Mouse (Mus musculus): ENCODE data around the gene Srsf9. TPM values are rescaled to one million over a fixed set of nuclear protein-coding genes. Genes with fewer than 3 reads are reported as not detected.
A peak's percentile ranks its signal among the peaks of the same experiment; 100 is the strongest.

The Srsf9 gene
- polyA plus RNA-seq, 1 experiment from 2014 or later: 421 TPM

- Histone ChIP-seq H3K27ac (replicated peaks) (no peak overlapping the region), H3K36me3 (peaks cover 60% of the 10 kb centered on the region), H3K9me3 (replicated peaks) (no peaks in the 10 kb centered on the region), H3K27me3 (ENCODE audit: low read depth, poor library complexity, severe bottlenecking) (no peaks in the 10 kb centered on the region), H3K4me3 (peak overlapping the region; percentile 90), H3K4me1 (peaks cover 32% of the 10 kb centered on the region)
- DNase-seq (ENCODE audit: low spot score): no peak
- 46% methylated on average over 7 of the region's 7 CpGs for WGBS
Measured at GRCm38 (mm10) chr5:115340007-115340406, 13.0 kb downstream of the Srsf9 start.

GRCm38 (mm10) chr5:115340577-115341313 is 13.8 kb downstream of the Srsf9 start, which contains the start of the genes Gatc and Triap1:
Gatc (minus strand) TSS chr5:115341178.
Triap1 (plus strand) TSS chr5:115341225.
- Histone ChIP-seq H3K27me3 (ENCODE audit: low read depth, poor library complexity, severe bottlenecking) (no peaks in the 10 kb centered on the region), H3K4me3 (peak within 1 kb of the TSS; percentile 90), H3K4me1 (peaks cover 32% of the 10 kb centered on the region), H3K36me3 (peaks cover 60% of the 10 kb centered on the region), H3K9me3 (replicated peaks) (no peaks in the 10 kb centered on the region), H3K27ac (replicated peaks) (peak within 1 kb of the TSS; percentile 95)
- DNase-seq (ENCODE audit: low spot score): peak; percentile 92
- WGBS: under 1% methylated on average over 62 of the region's 62 CpGs

GRCm38 (mm10) chr5:115341314-115342165 is 14.6 kb downstream of the Srsf9 start:
- no peak for DNase-seq (ENCODE audit: low spot score)
- Histone ChIP-seq H3K4me1 (peaks cover 32% of the 10 kb centered on the region), H3K27ac (replicated peaks) (peak overlapping the region; percentile 95), H3K27me3 (ENCODE audit: low read depth, poor library complexity, severe bottlenecking) (no peaks in the 10 kb centered on the region), H3K36me3 (peaks cover 60% of the 10 kb centered on the region), H3K9me3 (replicated peaks) (no peaks in the 10 kb centered on the region), H3K4me3 (peak overlapping the region; percentile 90)
- 14% methylated on average over 36 of the region's 36 CpGs for WGBS

GRCm38 (mm10) chr5:115347564-115347963 is 20.6 kb downstream of the Srsf9 start:
- Histone ChIP-seq H3K27ac (replicated peaks) (0 out of 2 replicates have a peak overlapping the region, but pooled peaks have one; percentile 46), H3K27me3 (ENCODE audit: low read depth, poor library complexity, severe bottlenecking) (no peaks in the 10 kb centered on the region), H3K4me1 (peaks cover 22% of the 10 kb centered on the region), H3K4me3 (peak overlapping the region; percentile 99), H3K9me3 (replicated peaks) (peaks cover 4% of the 10 kb centered on the region), H3K36me3 (peaks cover 49% of the 10 kb centered on the region)
- DNase-seq (ENCODE audit: low spot score): peak; percentile 76
- WGBS: 5% methylated on average over 5 of the region's 5 CpGs

- peak; percentile 99 for DNase-seq (ENCODE audit: low spot score)
- Histone ChIP-seq H3K27ac (replicated peaks) (peak within 1 kb of the TSS; percentile 88), H3K36me3 (peaks cover 38% of the 10 kb centered on the region), H3K9me3 (replicated peaks) (peaks cover 4% of the 10 kb centered on the region), H3K4me3 (peak within 1 kb of the TSS; percentile 99), H3K4me1 (peaks cover 20% of the 10 kb centered on the region), H3K27me3 (ENCODE audit: low read depth, poor library complexity, severe bottlenecking) (no peaks in the 10 kb centered on the region)
- WGBS: under 1% methylated on average over 74 of the region's 74 CpGs
Measured at GRCm38 (mm10) chr5:115348546-115349224, 21.7 kb downstream of the Srsf9 start, which contains the start of gene Cox6a1. Cox6a1 (minus strand) TSS chr5:115348981.

- H3K4me3 ChIP-seq: peak overlapping the region; percentile 99
- peaks cover 25% of the 10 kb centered on the region for H3K4me1 ChIP-seq
- no peak for DNase-seq (ENCODE audit: low spot score)
- H3K36me3 ChIP-seq: peaks cover 33% of the 10 kb centered on the region
- H3K27me3 ChIP-seq (ENCODE audit: low read depth, poor library complexity, severe bottlenecking): no peaks in the 10 kb centered on the region
- peak overlapping the region; percentile 88 for H3K27ac ChIP-seq (replicated peaks)
- peaks cover 4% of the 10 kb centered on the region for H3K9me3 ChIP-seq (replicated peaks)
- under 1% methylated on average over 18 of the region's 18 CpGs for WGBS
Measured at GRCm38 (mm10) chr5:115349225-115349555, 22.2 kb downstream of the Srsf9 start.

- Histone ChIP-seq H3K36me3 (peaks cover 12% of the 10 kb centered on the region), H3K9me3 (replicated peaks) (peaks cover 4% of the 10 kb centered on the region), H3K27ac (replicated peaks) (no peak overlapping the region), H3K4me1 (peaks cover 32% of the 10 kb centered on the region), H3K4me3 (no peak overlapping the region), H3K27me3 (ENCODE audit: low read depth, poor library complexity, severe bottlenecking) (no peaks in the 10 kb centered on the region)
- no peak for DNase-seq (ENCODE audit: low spot score)
- WGBS: 78% methylated on average over 5 of the region's 5 CpGs
Measured at GRCm38 (mm10) chr5:115351348-115351747, 24.4 kb downstream of the Srsf9 start.

GRCm38 (mm10) chr5:115355070-115355469 is 28.1 kb downstream of the Srsf9 start:
- DNase-seq (ENCODE audit: low spot score): no peak
- WGBS: 70% methylated on average over 13 of the region's 13 CpGs
- Histone ChIP-seq H3K4me3 (no peak overlapping the region), H3K27ac (replicated peaks) (peak overlapping the region; percentile 61), H3K4me1 (peaks cover 26% of the 10 kb centered on the region), H3K27me3 (ENCODE audit: low read depth, poor library complexity, severe bottlenecking) (no peaks in the 10 kb centered on the region), H3K9me3 (replicated peaks) (peaks cover 4% of the 10 kb centered on the region), H3K36me3 (no peaks in the 10 kb centered on the region)

- peak overlapping the region; percentile 31 for H3K4me3 ChIP-seq
- no peaks in the 10 kb centered on the region for H3K36me3 ChIP-seq
- DNase-seq (ENCODE audit: low spot score): peak; percentile 90
- H3K27ac ChIP-seq (replicated peaks): peak overlapping the region; percentile 75
- peaks cover 46% of the 10 kb centered on the region for H3K4me1 ChIP-seq
- H3K27me3 ChIP-seq (ENCODE audit: low read depth, poor library complexity, severe bottlenecking): no peaks in the 10 kb centered on the region
- H3K9me3 ChIP-seq (replicated peaks): no peaks in the 10 kb centered on the region
- 6% methylated on average over 12 of the region's 12 CpGs for WGBS
Measured at GRCm38 (mm10) chr5:115358872-115359271, 31.9 kb downstream of the Srsf9 start.

GRCm38 (mm10) chr5:115359438-115359837 is 32.5 kb downstream of the Srsf9 start:
- H3K36me3 ChIP-seq: no peaks in the 10 kb centered on the region
- peaks cover 44% of the 10 kb centered on the region for H3K4me1 ChIP-seq
- 86% methylated on average over 8 of the region's 8 CpGs for WGBS
- H3K4me3 ChIP-seq: peak overlapping the region; percentile 31; the same call in 1 of the 2 replicates
- no peaks in the 10 kb centered on the region for H3K9me3 ChIP-seq (replicated peaks)
- no peaks in the 10 kb centered on the region for H3K27me3 ChIP-seq (ENCODE audit: low read depth, poor library complexity, severe bottlenecking)
- no peak for DNase-seq (ENCODE audit: low spot score)
- H3K27ac ChIP-seq (replicated peaks): peak overlapping the region; percentile 75

- DNase-seq (ENCODE audit: low spot score): no peak
- no peaks in the 10 kb centered on the region for H3K9me3 ChIP-seq (replicated peaks)
- peaks cover 44% of the 10 kb centered on the region for H3K4me1 ChIP-seq
- H3K36me3 ChIP-seq: no peaks in the 10 kb centered on the region
- H3K4me3 ChIP-seq: no peak overlapping the region
- WGBS: 71% methylated on average over 5 of the region's 5 CpGs
- peak overlapping the region; percentile 75 for H3K27ac ChIP-seq (replicated peaks)
- no peaks in the 10 kb centered on the region for H3K27me3 ChIP-seq (ENCODE audit: low read depth, poor library complexity, severe bottlenecking)
Measured at GRCm38 (mm10) chr5:115359851-115360372, 32.9 kb downstream of the Srsf9 start.

GRCm38 (mm10) chr5:115362216-115362615 is 35.2 kb downstream of the Srsf9 start:
- no peak overlapping the region for H3K4me3 ChIP-seq
- no peaks in the 10 kb centered on the region for H3K9me3 ChIP-seq (replicated peaks)
- H3K27me3 ChIP-seq (ENCODE audit: low read depth, poor library complexity, severe bottlenecking): no peaks in the 10 kb centered on the region
- no peaks in the 10 kb centered on the region for H3K36me3 ChIP-seq
- peak overlapping the region; percentile 83 for H3K27ac ChIP-seq (replicated peaks)
- 42% methylated on average over 7 of the region's 7 CpGs for WGBS
- peaks cover 40% of the 10 kb centered on the region for H3K4me1 ChIP-seq
- DNase-seq (ENCODE audit: low spot score): no peak
